Mouse (Mus musculus): ENCODE results near the gene Ccdc60. TPM values are rescaled to one million over a fixed set of nuclear protein-coding genes. Genes with fewer than 3 reads are reported as not detected.

The Ccdc60 gene
- polyA plus RNA-seq, 1 experiment, result 0.35 TPM

- Histone ChIP-seq H3K27me3 (ENCODE audit: control insufficient read depth, insufficient read depth, low read length) (no peaks in the 10 kb centered on the region), H3K36me3 (ENCODE audit: control insufficient read depth, insufficient read depth, low read length) (no peaks in the 10 kb centered on the region), H3K4me1 (replicated peaks; ENCODE audit: control insufficient read depth, insufficient read depth, low read length) (peaks cover 4% of the 10 kb centered on the region; the same call in 1 of the 2 replicates), H3K27ac (ENCODE audit: control insufficient read depth, insufficient read depth, low read length) (no peak overlapping the region), H3K4me3 (ENCODE audit: control insufficient read depth, insufficient read depth, low read length) (no peak overlapping the region)
- 95% methylated on average over 5 of the region's 5 CpGs for WGBS
- TF ChIP-seq CTCF (IDR thresholded peaks at IDR 0.05; ENCODE audit: borderline replicate concordance, control insufficient read depth, extremely low read depth, insufficient read depth, low read length, poor library complexity) (no peak), POLR2A (IDR thresholded peaks at IDR 0.05; ENCODE audit: control insufficient read depth, extremely low read depth, insufficient read depth, low read length, poor library complexity) (no peak)
- no peak for DNase-seq
These were observed 1.8 kb upstream of the Ccdc60 start for GRCm38 (mm10) chr5:116290584-116290983.

DNA sequence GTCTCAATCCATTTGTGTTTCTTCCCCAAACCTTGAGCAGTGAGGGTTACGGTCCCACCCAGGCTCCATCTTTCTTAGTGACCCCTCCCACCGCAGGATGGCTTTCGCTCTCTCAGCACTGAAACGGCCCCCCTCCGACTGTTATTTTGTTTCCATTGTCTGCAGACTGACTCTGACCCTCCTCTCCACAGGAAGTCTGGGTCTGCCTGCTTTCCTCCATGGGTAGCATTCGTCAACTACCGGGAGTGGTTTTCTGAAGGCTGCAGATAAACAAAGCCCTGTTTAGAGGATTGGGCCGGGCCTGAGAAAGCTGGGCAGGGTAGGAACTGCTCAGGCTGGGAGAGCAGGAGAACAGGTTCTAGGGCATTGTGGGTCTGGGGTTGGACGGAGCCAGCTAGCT is 1.1 kb upstream of the Ccdc60 start:
- WGBS, result 22% methylated on average over 9 of the region's 9 CpGs
- Histone ChIP-seq H3K4me1 (replicated peaks; ENCODE audit: control insufficient read depth, insufficient read depth, low read length) (peaks cover 4% of the 10 kb centered on the region; the same call in 1 of the 2 replicates), H3K4me3 (ENCODE audit: control insufficient read depth, insufficient read depth, low read length) (no peak overlapping the region), H3K27ac (ENCODE audit: control insufficient read depth, insufficient read depth, low read length) (no peak overlapping the region), H3K36me3 (ENCODE audit: control insufficient read depth, insufficient read depth, low read length) (no peaks in the 10 kb centered on the region), H3K27me3 (ENCODE audit: control insufficient read depth, insufficient read depth, low read length) (no peaks in the 10 kb centered on the region)
- TF ChIP-seq POLR2A (IDR thresholded peaks at IDR 0.05; ENCODE audit: control insufficient read depth, extremely low read depth, insufficient read depth, low read length, poor library complexity) (no peak), CTCF (IDR thresholded peaks at IDR 0.05; ENCODE audit: borderline replicate concordance, control insufficient read depth, extremely low read depth, insufficient read depth, low read length, poor library complexity) (no peak)
- DNase-seq, result no peak

- no peak overlapping the region for H3K4me3 ChIP-seq (ENCODE audit: control insufficient read depth, insufficient read depth, low read length)
- H3K36me3 ChIP-seq (ENCODE audit: control insufficient read depth, insufficient read depth, low read length), result no peaks in the 10 kb centered on the region
- no peak for DNase-seq
- H3K27ac ChIP-seq (ENCODE audit: control insufficient read depth, insufficient read depth, low read length), result no peak overlapping the region
- no peaks in the 10 kb centered on the region for H3K27me3 ChIP-seq (ENCODE audit: control insufficient read depth, insufficient read depth, low read length)
- TF ChIP-seq POLR2A (IDR thresholded peaks at IDR 0.05; ENCODE audit: control insufficient read depth, extremely low read depth, insufficient read depth, low read length, poor library complexity) (no peak), CTCF (IDR thresholded peaks at IDR 0.05; ENCODE audit: borderline replicate concordance, control insufficient read depth, extremely low read depth, insufficient read depth, low read length, poor library complexity) (no peak)
- WGBS, result 80% methylated on average over 10 of the region's 10 CpGs
- H3K4me1 ChIP-seq (replicated peaks; ENCODE audit: control insufficient read depth, insufficient read depth, low read length), result peaks cover 4% of the 10 kb centered on the region; the same call in 1 of the 2 replicates
These were observed 602 bp downstream of the Ccdc60 start for GRCm38 (mm10) chr5:116288183-116288582.

GRCm38 (mm10) chr5:116285532-116286176 is 3.1 kb downstream of the Ccdc60 start:
- Histone ChIP-seq H3K36me3 (ENCODE audit: control insufficient read depth, insufficient read depth, low read length) (no peaks in the 10 kb centered on the region), H3K27me3 (ENCODE audit: control insufficient read depth, insufficient read depth, low read length) (no peaks in the 10 kb centered on the region), H3K27ac (ENCODE audit: control insufficient read depth, insufficient read depth, low read length) (no peak overlapping the region), H3K4me1 (replicated peaks; ENCODE audit: control insufficient read depth, insufficient read depth, low read length) (peaks cover 4% of the 10 kb centered on the region; the same call in 1 of the 2 replicates), H3K4me3 (ENCODE audit: control insufficient read depth, insufficient read depth, low read length) (no peak overlapping the region)
- TF ChIP-seq CTCF (IDR thresholded peaks at IDR 0.05; ENCODE audit: borderline replicate concordance, control insufficient read depth, extremely low read depth, insufficient read depth, low read length, poor library complexity) (no peak), POLR2A (IDR thresholded peaks at IDR 0.05; ENCODE audit: control insufficient read depth, extremely low read depth, insufficient read depth, low read length, poor library complexity) (no peak)
- WGBS, result 82% methylated on average over 15 of the region's 15 CpGs
- no peak for DNase-seq

DNA sequence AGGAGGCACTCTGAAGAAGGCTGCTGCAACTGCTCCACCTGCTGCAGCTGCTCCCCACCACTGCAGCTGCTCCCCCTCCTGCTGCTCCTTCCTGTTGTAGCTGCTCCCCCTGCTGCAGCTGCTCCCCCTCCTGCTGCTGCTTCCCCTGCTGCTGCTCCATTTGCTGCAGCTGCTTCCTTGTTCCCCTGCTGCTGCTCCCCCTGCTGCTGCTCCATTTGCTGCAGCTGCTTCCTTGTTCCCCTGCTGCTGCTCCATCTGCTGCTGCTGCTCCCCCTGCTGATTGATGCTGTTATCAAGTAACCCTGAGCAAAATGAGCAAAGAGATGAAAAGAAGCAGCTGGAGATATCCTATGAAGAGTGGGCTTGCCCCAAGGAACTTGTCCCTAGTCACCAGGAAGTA is 8.3 kb downstream of the Ccdc60 start:
- no peaks in the 10 kb centered on the region for H3K27me3 ChIP-seq (ENCODE audit: control insufficient read depth, insufficient read depth, low read length)
- no peak for TF ChIP-seq CTCF (IDR thresholded peaks at IDR 0.05; ENCODE audit: borderline replicate concordance, control insufficient read depth, extremely low read depth, insufficient read depth, low read length, poor library complexity)
- no peak for TF ChIP-seq POLR2A (IDR thresholded peaks at IDR 0.05; ENCODE audit: control insufficient read depth, extremely low read depth, insufficient read depth, low read length, poor library complexity)
- no peaks in the 10 kb centered on the region for H3K36me3 ChIP-seq (ENCODE audit: control insufficient read depth, insufficient read depth, low read length)
- no peaks in the 10 kb centered on the region; the same call in 1 of the 2 replicates for H3K4me1 ChIP-seq (replicated peaks; ENCODE audit: control insufficient read depth, insufficient read depth, low read length)
- H3K27ac ChIP-seq (ENCODE audit: control insufficient read depth, insufficient read depth, low read length), result no peak overlapping the region
- no peak overlapping the region for H3K4me3 ChIP-seq (ENCODE audit: control insufficient read depth, insufficient read depth, low read length)
- DNase-seq, result no peak

- Histone ChIP-seq H3K27ac (ENCODE audit: control insufficient read depth, insufficient read depth, low read length) (no peak overlapping the region), H3K4me1 (replicated peaks; ENCODE audit: control insufficient read depth, insufficient read depth, low read length) (no peaks in the 10 kb centered on the region; the same call in 1 of the 2 replicates), H3K36me3 (ENCODE audit: control insufficient read depth, insufficient read depth, low read length) (no peaks in the 10 kb centered on the region), H3K4me3 (ENCODE audit: control insufficient read depth, insufficient read depth, low read length) (no peak overlapping the region), H3K27me3 (ENCODE audit: control insufficient read depth, insufficient read depth, low read length) (no peaks in the 10 kb centered on the region)
- 96% methylated on average over 17 of the region's 17 CpGs for WGBS
- no peak for DNase-seq
- TF ChIP-seq CTCF (IDR thresholded peaks at IDR 0.05; ENCODE audit: borderline replicate concordance, control insufficient read depth, extremely low read depth, insufficient read depth, low read length, poor library complexity) (no peak), POLR2A (IDR thresholded peaks at IDR 0.05; ENCODE audit: control insufficient read depth, extremely low read depth, insufficient read depth, low read length, poor library complexity) (no peak)
These were observed 10.3 kb downstream of the Ccdc60 start for GRCm38 (mm10) chr5:116278436-116278918.

Measured in thymus, adult 2 months (tissue).